Mouse (Mus musculus): ENCODE results near the gene Obp2b.
A peak's percentile ranks its signal among the peaks of the same experiment; 100 is the strongest.
"Not testable (repeated sequence)": the region's sequence is repeated elsewhere in the genome, so short reads cannot be mapped to it uniquely, and the experiment has no call there.

Gene Obp2b

DNA sequence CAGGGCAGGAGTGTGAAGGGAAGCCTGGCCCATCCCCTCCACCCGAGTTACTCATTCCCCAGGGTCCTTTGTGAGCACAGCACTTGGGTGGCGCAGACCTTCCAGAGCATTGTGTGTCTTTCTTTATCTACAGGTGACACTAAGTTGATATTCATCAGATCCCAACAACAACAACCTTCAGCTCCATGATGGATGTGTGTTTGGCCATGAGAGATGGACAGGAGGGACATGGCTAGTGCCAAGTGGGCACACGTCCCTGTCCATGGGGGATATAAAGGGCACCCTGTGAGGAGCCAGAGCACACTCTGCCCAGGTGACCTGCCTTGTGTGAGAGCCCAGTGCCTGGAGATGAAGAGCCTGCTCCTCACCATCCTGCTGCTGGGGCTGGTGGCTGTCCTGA is at the start of gene Obp2b:
Gene Obp2b, plus strand, starts transcription at position 301 of the 400 bp plus-strand sequence.
- not testable (repeated sequence) for DNase-seq

DNA sequence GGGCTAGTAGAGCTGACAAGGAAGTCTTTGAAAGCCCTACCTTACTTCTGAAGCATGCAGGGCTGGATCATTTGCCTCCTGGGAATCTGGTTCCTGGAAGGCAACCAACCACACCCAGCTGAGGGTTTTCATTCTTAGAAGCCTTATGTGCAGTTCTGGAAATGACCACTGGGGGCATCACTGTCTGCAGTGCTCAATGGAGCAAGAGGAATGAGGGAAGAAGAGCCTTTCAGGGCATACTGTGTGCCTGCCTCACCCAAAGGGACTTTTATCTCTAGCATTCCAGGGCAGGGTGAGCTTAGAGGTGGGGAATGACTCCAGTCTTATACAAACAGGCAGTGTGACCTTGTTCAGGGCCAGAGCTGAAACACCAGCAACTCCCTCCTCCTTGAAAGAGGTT is 42.2 kb upstream of the Obp2b start:
- peak; percentile 42 for DNase-seq

DNA sequence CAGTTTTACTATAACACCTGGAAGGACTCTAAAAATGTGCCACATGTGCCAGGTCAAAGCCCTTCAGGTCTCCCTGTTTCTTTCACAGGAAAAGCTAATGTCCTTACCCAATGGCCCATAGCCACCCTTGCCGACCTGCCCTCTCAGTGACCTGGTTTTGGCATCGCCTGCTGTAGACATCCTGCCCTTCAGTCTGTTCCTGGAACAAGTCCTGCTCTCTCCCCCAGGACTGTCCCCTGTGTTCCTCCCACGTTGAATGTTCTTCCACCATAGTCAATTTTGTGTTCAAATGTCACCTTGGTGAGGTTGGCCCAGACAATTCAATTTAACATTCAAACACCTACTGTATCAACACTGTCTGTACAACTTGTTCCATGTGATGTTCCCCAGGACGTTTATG is 39.9 kb upstream of the Obp2b start:
- no peak for DNase-seq

DNA sequence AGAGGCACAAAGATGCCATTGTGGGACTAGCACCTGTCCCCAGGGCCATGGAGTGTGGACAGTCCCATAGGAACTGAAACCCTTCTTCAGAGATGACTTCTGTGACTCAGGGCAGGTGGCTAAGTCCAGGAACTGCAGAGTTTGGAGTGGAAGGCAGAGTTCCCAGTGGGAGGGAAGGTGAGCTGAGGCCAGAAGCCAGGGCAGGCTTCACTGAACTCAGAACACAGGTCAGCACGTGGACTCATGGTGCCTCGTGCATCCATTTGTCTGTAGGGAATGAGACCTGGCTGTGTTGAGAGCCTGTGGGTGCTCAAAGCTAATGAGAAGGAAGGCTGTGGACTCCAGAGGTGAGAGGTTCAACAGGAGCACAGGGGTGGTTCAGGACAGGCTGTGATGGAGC is 38.1 kb upstream of the Obp2b start:
- no peak for DNase-seq

DNA sequence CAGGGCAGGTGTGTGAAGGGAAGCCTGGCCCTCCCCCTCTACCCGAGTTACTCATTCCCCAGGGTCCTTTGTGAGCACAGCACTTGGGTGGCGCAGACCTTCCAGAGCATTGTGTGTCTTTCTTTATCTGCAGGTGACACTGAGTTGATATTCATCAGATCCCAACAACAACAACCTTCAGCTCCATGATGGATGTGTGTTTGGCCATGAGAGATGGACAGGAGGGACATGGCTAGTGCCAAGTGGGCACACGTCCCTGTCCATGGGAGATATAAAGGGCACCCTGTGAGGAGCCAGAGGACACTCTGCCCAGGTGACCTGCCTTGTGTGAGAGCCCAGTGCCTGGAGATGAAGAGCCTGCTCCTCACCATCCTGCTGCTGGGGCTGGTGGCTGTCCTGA is 37.1 kb upstream of the Obp2b start, which contains the start of gene Obp2a:
Gene Obp2a, plus strand, starts transcription at position 301 of the 400 bp plus-strand sequence.
- not testable (repeated sequence) for DNase-seq

- DNase-seq, result no peak
These were observed 35.8 kb upstream of the Obp2b start for GRCm38 (mm10) chr2:25701001-25701400.

DNA sequence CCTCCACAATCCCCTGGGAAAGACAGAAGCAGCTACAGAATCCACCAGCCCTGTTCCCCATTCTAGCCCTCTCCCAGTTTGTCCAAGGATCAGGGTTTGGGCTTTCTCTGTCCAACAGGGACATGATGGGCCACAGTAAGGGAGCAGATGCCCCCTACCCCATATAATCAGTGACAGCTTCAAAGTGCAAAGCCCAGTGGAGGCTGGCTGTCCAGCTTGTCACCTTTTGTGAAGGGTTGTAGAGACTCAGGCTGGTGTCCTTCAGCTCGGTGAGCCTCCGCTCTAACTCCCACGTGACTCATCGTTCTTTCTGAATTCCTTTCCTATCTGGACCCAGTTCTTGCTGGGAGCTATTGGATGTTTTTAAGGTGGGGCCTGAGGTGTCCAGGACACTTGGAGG is 33.1 kb upstream of the Obp2b start:
- DNase-seq, result no peak

DNA sequence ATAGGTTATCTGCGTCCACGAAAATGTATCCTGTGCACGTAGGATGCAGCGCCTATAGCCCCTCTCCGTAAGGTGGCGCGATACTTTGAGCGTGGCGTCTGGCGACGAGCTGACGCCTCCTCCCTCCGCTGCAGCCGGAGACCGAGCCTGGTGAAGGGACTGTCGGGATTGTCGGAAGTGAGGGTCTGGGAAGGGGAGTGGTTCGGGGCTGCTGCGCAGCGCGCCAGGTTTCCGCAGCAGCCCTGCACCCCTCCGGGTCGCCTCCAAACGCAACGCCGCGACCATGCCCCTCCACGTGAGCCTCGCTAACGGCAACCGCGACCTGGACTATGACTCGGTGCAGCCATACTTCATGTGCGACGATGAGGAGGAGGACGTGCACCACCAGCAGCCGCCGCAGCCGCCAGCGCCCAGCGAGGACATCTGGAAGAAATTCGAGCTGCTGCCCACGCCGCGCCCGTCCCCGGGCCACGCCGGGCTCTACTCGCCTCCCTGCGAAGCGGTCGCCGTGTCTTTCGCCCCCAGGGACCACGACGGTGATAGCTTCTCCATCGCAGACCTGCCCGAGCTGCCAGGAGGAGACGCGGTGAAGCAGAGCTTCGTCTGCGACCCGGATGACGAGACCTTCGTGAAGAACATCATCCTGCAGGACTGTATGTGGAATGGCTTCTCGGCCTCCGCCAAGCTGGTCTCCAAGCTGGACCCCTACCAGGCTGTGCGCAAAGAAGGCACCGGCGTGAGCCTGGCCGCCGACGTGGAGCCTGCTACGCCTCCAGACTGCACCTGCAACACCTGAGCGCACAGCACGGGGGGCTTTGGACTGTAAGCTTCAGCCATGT is 29.9 kb upstream of the Obp2b start, which contains the start of gene Bmyc:
Gene Bmyc, plus strand, starts transcription at position 97 of the 839 bp plus-strand sequence.
- DNase-seq, result peak; percentile 81

GRCm38 (mm10) chr2:25708121-25708520 is 28.7 kb upstream of the Obp2b start:
- DNase-seq, result peak; percentile 32

- not testable (repeated sequence) for DNase-seq
These were observed 27.8 kb upstream of the Obp2b start for GRCm38 (mm10) chr2:25709056-25709455.

DNA sequence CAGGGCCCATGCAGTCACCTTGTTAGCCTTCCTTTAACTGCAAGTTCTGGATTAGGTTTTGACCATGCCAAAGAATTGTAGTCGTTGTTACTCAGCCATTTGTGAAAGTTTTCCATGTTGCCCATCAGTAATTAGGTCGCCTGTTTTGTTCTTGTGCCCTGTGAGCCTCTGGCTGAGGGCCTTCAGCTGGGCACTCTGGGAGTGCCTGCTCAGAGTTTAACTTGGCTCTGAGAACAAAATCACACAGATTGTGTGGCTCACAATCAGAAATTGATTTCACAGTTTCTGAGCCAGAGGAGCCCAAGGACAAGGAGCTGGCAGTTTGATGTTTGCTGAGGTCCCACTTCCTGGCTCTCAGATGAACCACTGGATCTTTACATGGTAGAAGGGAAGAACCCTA is 27.0 kb upstream of the Obp2b start:
- DNase-seq, result not testable (repeated sequence)

DNA sequence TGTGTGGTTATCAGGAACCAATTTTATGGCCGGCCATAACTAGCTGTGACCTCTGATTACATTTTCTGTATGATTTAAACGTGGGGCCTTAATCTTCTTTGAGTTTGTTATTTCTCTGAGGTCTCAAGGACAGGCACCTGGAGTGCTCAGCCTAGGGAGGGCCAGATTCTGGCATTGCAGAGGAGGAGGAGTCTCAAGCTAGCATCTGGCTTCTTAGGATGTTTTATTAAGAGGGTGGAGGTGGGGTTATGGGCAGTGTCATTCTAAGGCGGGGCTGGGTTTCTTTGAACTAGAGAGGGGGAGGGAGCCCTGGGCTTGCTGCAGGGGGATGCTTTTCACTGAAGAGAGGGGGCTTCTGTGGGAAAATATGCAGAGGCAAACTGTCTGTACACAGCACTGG is 25.2 kb upstream of the Obp2b start:
- not testable (repeated sequence) for DNase-seq

DNA sequence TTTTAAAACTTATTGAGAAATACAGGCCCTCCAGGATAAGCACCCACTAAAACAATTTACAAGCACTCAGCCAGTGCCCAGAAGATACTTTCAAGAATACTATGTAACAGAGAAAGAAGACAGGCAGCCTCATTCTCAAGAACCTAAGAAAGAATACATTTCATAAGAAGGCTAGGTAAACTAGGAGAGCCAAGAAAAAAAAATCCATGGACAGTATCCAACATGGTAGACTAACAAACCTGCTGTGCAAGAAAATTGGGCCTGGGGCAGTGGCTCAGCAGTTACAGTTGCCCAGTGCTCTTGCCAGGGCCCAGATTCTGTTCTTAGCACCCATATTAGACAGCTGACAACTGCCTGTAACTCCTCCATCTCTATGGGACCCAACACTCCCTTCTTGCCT is 19.6 kb upstream of the Obp2b start:
- DNase-seq, result no peak

- DNase-seq, result no peak
These were observed 3.4 kb upstream of the Obp2b start for GRCm38 (mm10) chr2:25733199-25733930.

GRCm38 (mm10) chr2:25741671-25742070 is 4.9 kb downstream of the Obp2b start:
- no peak for DNase-seq

DNA sequence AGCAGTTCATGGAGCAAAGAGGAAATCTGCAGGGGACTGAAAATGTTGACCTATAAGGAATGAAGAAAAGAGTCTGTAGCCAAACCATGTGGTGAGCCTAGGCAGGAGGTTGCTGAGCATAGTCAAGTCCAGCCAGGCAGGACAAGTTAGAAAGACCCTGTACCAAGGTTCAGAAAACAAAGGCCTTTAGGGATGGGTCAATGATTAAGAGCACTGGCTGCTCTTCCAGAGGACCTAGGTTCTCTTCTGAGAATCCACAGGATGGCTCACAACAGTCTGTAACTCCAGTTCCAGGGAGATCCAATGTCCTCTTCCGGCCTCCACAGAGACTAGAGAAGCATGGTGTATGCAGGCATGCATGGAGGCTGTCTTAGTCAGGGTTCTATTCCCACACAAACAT is 17.4 kb downstream of the Obp2b start:
- no peak for DNase-seq

DNA sequence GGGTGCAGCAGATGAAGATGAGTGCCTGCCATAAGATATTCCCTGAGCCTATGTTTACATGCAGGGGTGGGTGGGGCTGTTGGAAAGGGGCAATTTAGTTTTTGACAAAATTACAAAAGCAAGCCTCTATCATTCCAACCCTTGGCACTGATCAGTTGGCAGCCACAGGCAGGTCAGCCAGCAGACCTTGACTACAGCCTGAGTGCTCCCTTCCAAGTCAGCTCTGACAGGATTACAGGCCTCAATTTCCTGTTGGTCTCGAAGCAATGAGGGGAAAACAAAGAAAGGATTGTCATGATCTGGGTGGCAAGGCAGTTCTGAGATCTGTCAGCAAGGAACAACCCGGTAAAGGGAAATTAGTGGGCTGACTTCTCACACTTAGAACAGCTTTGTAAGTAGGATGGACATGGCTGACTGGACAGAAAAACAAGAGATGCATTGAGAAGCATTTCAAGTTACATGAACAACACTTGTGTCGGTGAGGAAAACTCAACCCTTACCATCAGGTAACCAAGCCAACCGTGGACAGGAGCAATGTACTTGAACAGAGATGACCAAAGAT is 21.3 kb downstream of the Obp2b start:
- DNase-seq, result no peak

DNA sequence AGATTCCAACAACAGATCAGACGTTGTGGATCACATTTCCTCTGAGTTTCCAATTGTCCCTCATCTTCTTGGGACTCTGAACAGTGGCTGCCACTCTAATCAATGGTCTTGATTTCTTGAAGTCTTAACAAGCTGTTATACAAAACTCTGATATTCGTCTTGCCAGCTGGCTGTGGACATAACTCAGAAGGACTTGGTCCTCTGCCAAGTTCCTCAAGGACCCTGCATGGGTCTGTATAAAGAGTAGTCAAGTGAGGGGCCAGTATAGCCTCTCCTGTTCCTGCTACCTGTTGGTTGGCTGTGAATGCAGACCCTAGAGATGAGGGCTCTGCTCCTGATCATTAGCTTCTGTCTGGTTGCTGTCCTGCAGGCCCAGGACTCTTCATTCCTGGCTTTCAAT is 28.5 kb downstream of the Obp2b start, which contains the start of gene Lcn3:
Gene Lcn3, plus strand, starts transcription at position 301 of the 400 bp plus-strand sequence.
- DNase-seq, result no peak

GRCm38 (mm10) chr2:25767764-25768163 is 31.0 kb downstream of the Obp2b start:
- no peak for DNase-seq

DNA sequence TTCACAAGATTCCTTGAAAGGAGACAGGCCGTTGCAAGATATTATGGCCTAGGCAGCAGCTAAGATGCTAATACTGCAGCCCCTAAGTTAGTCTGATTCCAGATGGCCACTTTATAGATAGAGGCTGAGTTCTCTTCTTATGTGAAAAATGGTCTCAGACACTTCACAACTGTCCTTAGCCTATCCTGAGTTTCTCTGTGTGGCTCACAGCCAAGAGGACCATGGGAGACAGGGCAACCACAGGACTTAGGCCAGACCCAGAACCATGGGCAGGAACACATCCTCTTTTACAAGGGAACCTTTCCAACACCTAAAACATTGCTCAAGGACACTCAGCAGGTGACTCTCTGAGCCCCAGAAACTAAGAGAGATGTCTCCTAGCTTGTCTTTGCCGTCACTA is 36.7 kb downstream of the Obp2b start:
- DNase-seq, result no peak

- DNase-seq, result no peak
These were observed 37.8 kb downstream of the Obp2b start for GRCm38 (mm10) chr2:25774640-25775039.

DNA sequence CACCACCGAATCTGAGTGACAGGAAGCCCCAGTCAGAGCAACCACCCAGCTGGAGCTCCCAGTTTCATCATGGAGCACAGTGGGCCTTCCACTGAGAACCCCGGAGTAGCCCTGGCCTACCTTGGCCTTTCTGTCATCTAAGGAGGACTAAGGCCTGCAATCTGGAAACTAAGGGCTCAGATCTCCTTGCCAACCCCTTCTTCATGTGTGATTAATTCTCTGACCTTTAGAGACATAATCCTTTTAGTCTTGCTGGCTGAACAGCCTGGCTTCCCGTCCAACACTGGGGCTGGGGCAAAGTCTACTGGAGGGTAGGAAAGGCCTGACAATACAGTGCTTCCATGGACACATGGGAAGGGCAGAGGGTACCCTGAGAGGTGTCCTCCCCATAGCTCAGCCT is 39.2 kb downstream of the Obp2b start:
- DNase-seq, result no peak

DNA sequence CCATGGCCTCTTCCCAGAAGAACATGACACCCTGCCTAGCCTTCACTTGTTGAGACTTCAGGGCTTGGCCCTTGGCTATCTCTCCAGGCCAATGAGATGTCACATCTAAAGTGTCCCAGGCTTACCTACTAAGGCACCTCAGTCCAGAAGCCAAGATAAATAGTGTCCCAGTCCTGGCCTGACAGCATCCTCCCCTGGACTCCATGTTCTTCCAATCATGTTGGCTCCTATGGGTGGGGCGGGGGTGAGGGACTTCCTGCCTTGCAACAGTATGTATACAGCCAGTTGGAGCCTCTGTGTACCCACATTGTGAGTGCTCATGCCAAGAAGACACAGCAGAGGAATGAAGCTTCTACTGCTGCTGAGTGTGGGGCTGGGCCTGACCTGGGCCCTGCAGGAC is 39.9 kb downstream of the Obp2b start, which contains the start of gene Lcn11:
Gene Lcn11, plus strand, starts transcription at position 301 of the 400 bp plus-strand sequence.
- DNase-seq, result no peak
